Mouse (Mus musculus): ENCODE measurements at regions not wholly inside any gene's neighbourhood (a gene's known extent, or its start where the extent isn't known, plus 50 kb on each side); places are given as distances from the start of the nearest gene placed in this dataset.
A peak's percentile ranks its signal among the peaks of the same experiment; 100 is the strongest.

DNA sequence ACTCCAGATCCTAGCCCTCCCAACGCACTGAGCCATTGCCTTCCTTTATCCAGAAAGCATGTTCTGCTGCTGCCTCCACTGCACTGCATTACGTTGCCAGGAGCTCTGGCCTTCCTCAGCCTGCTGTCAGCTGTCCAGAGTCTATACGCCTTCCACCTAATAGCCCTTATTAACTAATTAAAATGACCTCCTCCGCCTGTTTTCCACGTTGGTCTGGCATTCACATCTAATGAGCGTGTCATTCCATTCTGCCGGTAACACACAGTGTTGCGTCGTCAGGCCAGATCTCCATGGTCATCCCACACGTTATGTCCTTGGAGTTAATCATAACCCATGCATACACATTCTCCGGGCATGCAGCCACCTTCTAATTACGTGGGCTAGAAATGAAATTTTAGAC is 56.7 kb upstream of the Med4 start:
- ATAC-seq (ENCODE audit: insufficient number of reproducible peaks, low FRiP score, low TSS enrichment, low read depth) (no peak), DNase-seq (ENCODE audit: low spot score) (no peak)
- 29% methylated on average over 12 of the region's 12 CpGs for WGBS
- no peak overlapping the region for H3K4me2 ChIP-seq (ENCODE audit: low read depth, severe bottlenecking)
- no peaks in the 10 kb centered on the region for H3K9me3 ChIP-seq (ENCODE audit: control insufficient read depth, low read length)
- H3K36me3 ChIP-seq (ENCODE audit: control insufficient read depth, insufficient read depth, low read length), result no peaks in the 10 kb centered on the region
- H3K4me1 ChIP-seq (ENCODE audit: control insufficient read depth, insufficient read depth, low read length), result 0 out of 2 replicates have a peak, but pooled peaks cover 6% of the 10 kb centered on the region
- no peak overlapping the region for H3K27ac ChIP-seq (replicated peaks; ENCODE audit: low read depth, low read length)
- no peak overlapping the region for H3K9ac ChIP-seq (ENCODE audit: low read length)
- H3K27me3 ChIP-seq (ENCODE audit: control insufficient read depth, insufficient read depth, low read length), result no peaks in the 10 kb centered on the region
- H3K4me3 ChIP-seq (ENCODE audit: low read depth, low read length), result no peak overlapping the region

DNA sequence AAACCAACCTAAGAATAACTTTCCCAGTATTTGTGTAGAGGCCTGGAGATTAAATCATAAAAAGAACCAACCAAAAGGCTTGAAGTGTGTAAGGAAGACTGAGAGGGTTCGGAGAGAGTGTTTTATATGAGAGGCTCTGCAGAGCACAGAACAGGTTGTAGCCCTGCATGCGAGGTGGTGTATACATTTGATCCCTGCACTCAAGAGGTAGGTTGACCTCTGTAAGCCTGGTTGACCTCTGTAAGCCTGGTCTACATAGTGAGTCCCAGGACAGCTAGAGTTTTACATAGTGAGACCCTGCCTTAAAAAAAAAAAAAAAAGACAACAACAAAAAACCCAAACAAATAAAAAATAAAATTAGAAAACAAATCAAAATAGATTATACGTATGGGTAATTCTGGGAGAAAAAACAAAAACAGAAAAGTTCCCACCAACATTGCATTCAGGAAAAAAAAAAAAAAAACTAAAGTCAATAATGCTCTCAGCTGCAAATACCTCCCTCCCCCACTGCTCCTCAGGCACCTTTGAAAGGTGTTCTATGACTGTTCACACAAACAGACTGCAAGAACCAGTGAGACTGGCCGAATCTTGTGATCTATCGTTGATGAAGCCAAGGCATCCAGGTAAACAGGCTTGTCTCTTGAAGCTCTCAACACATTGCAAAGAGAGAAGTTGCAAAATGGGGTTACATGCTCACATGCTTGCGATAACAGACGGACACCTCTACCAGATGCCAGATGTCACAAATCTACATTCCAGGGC is 57.3 kb upstream of the Med4 start:
- no peak overlapping the region for H3K4me3 ChIP-seq (ENCODE audit: low read depth, low read length)
- H3K4me2 ChIP-seq (ENCODE audit: low read depth, severe bottlenecking), result no peak overlapping the region
- H3K9ac ChIP-seq (ENCODE audit: low read length), result no peak overlapping the region
- WGBS, result 70% methylated on average over 7 of the region's 7 CpGs
- no peaks in the 10 kb centered on the region for H3K27me3 ChIP-seq (ENCODE audit: control insufficient read depth, insufficient read depth, low read length)
- H3K4me1 ChIP-seq (ENCODE audit: control insufficient read depth, insufficient read depth, low read length), result 0 out of 2 replicates have a peak, but pooled peaks cover 6% of the 10 kb centered on the region
- H3K27ac ChIP-seq (replicated peaks; ENCODE audit: low read depth, low read length), result no peak overlapping the region
- ATAC-seq (ENCODE audit: insufficient number of reproducible peaks, low FRiP score, low TSS enrichment, low read depth), result no peak
- no peaks in the 10 kb centered on the region for H3K36me3 ChIP-seq (ENCODE audit: control insufficient read depth, insufficient read depth, low read length)
- DNase-seq (ENCODE audit: low spot score), result no peak
- H3K9me3 ChIP-seq (ENCODE audit: control insufficient read depth, low read length), result no peaks in the 10 kb centered on the region

DNA sequence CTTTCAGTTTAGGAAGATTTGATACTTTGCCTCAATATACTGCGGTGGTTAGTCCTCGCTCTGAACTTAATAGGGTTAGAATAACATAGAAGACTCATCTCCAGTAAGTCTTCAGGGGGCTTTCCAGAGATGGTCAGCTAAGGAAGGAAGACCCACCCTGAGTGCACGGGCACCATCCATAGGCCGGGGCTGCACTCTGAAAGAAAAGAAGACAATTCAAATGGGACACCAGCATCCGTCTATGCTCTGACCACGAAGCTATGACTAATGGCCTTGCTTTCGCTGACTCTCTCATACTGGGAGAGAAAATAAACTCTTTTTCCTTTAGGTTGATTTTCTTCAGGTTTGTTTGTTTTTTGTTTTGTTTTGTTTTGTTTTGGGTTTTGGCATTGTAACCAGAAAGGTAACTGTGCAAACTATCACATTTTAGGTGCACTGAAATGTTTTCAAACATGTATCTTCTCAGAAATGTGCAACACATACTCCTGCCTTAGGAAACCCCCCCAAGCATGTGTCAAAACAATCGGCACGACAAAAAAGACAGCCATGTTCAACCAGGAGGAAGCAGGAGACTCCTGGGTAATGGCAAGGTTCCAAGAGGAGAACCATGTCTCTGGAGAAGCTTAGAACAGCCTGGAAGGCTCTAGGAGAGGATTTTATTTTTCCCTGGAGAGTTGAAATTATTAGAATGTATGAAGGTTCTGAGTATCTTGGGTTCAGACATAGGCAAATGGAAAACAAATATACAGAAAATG is 58.4 kb upstream of the Med4 start:
- DNase-seq (ENCODE audit: low spot score) (no peak), ATAC-seq (ENCODE audit: insufficient number of reproducible peaks, low FRiP score, low TSS enrichment, low read depth) (no peak)
- Histone ChIP-seq H3K27me3 (ENCODE audit: control insufficient read depth, insufficient read depth, low read length) (no peaks in the 10 kb centered on the region), H3K27ac (replicated peaks; ENCODE audit: low read depth, low read length) (no peak overlapping the region), H3K9ac (ENCODE audit: low read length) (no peak overlapping the region), H3K4me2 (ENCODE audit: low read depth, severe bottlenecking) (no peak overlapping the region), H3K4me3 (ENCODE audit: low read depth, low read length) (no peak overlapping the region), H3K9me3 (ENCODE audit: control insufficient read depth, low read length) (no peaks in the 10 kb centered on the region), H3K36me3 (ENCODE audit: control insufficient read depth, insufficient read depth, low read length) (no peaks in the 10 kb centered on the region), H3K4me1 (ENCODE audit: control insufficient read depth, insufficient read depth, low read length) (0 out of 2 replicates have a peak, but pooled peaks cover 6% of the 10 kb centered on the region)
- 90% methylated on average over 9 of the region's 9 CpGs for WGBS

DNA sequence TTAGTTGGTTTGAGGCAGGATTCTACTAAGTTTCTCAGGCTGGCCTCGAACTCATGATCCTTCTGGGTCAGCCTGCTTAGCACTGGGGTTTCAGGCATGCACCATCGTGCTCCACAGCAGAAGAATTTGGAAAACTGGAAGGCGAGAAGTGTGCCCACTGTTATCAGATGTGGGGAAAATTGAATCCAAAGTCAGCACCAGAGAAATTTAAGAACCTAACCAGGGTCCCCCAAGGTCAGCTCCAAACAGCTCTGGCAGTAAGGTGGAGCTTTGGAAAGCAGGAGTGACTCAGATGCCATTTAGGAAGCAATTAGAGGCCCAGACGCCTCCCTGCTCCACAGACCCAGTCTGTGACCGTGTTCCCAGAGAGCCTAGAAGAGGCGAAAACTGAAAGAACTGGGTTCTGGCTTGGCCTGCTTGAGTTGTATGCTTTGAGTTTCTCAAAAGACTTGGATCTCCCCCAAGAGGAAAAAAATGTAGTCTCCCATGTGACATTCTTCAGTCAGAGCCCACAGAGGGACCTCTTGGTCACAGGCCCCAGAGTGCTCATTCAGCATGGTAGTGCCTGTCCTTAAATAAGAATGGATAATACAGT is 59.8 kb upstream of the Med4 start:
- H3K27ac ChIP-seq (replicated peaks; ENCODE audit: low read depth, low read length), result no peak overlapping the region
- ATAC-seq (ENCODE audit: insufficient number of reproducible peaks, low FRiP score, low TSS enrichment, low read depth), result no peak
- H3K9me3 ChIP-seq (ENCODE audit: control insufficient read depth, low read length), result no peaks in the 10 kb centered on the region
- 73% methylated on average over 6 of the region's 6 CpGs for whole genome bisulfite sequencing
- H3K4me2 ChIP-seq (ENCODE audit: low read depth, severe bottlenecking), result no peak overlapping the region
- H3K27me3 ChIP-seq (ENCODE audit: control insufficient read depth, insufficient read depth, low read length), result no peaks in the 10 kb centered on the region
- 0 out of 2 replicates have a peak, but pooled peaks cover 6% of the 10 kb centered on the region for H3K4me1 ChIP-seq (ENCODE audit: control insufficient read depth, insufficient read depth, low read length)
- H3K9ac ChIP-seq (ENCODE audit: low read length), result no peak overlapping the region
- no peak for DNase-seq (ENCODE audit: low spot score)
- no peak overlapping the region for H3K4me3 ChIP-seq (ENCODE audit: low read depth, low read length)
- H3K36me3 ChIP-seq (ENCODE audit: control insufficient read depth, insufficient read depth, low read length), result no peaks in the 10 kb centered on the region

DNA sequence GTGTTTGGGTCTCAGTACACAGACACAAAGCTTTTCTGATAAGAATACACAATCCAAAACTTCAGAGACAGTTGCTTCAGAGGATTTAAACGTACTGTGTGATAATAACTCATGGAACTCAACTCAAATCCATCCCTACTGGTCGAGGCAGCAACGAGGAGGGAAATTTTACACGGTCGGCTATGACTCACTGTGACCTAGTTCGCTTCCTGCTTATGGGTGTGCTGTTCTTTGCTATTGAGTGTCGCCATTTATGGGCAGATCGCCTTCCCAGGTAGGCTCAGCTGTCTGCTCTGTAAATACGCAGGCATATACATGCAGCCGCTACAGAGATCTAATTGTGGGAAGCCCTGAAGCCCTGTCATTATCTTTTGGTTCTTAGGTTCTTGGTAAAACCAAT is 60.7 kb upstream of the Med4 start:
- H3K9ac ChIP-seq (ENCODE audit: low read length), result no peak overlapping the region
- 0 out of 2 replicates have a peak, but pooled peaks cover 6% of the 10 kb centered on the region for H3K4me1 ChIP-seq (ENCODE audit: control insufficient read depth, insufficient read depth, low read length)
- no peaks in the 10 kb centered on the region for H3K36me3 ChIP-seq (ENCODE audit: control insufficient read depth, insufficient read depth, low read length)
- no peak overlapping the region for H3K4me2 ChIP-seq (ENCODE audit: low read depth, severe bottlenecking)
- H3K9me3 ChIP-seq (ENCODE audit: control insufficient read depth, low read length), result no peaks in the 10 kb centered on the region
- H3K4me3 ChIP-seq (ENCODE audit: low read depth, low read length), result no peak overlapping the region
- WGBS, result 85% methylated on average over 10 of the region's 10 CpGs
- no peak overlapping the region for H3K27ac ChIP-seq (replicated peaks; ENCODE audit: low read depth, low read length)
- DNase-seq (ENCODE audit: low spot score) (no peak), ATAC-seq (ENCODE audit: insufficient number of reproducible peaks, low FRiP score, low TSS enrichment, low read depth) (no peak)
- H3K27me3 ChIP-seq (ENCODE audit: control insufficient read depth, insufficient read depth, low read length), result no peaks in the 10 kb centered on the region

DNA sequence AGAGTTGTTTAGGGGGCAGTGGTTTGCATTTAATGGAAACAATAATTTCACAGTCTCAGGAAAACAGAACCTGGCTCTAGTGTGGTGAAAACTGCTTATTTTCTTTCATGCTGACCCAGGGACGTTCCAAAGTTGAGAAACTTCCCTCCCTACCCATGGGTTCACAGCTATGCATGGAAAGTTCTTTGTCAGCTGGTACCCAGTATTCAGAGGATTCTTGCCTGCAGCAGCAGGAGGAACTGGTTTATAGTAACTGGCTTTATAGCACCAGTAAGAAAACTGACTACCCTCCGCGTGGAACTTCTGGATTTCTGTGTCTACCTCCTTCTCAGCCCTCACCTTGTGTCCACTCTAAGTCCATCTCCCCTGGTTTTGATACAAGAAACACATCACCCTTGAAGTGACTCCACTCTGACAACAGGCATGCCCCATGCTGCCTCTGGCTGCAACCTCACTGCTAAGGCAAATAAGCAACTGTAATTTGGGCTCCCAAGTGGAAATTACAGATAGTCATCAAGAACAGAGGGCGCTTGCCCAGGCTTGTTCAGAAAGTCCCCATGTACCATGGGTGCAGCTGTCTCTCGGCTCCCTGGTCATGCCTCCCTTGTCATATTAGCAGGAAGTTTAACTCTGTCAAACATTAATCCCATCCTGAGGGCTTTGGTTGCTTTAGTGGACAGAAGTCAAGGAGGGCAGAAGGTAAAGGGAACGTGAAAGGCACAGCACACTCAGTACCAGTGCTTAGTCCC is 60.6 kb upstream of the Itm2b start:
- 68% methylated on average over 6 of the region's 6 CpGs for WGBS
- Histone ChIP-seq H3K4me1 (ENCODE audit: control insufficient read depth, insufficient read depth, low read length) (no peaks in the 10 kb centered on the region), H3K4me2 (ENCODE audit: low read depth, severe bottlenecking) (no peak overlapping the region), H3K9ac (ENCODE audit: low read length) (no peak overlapping the region), H3K9me3 (ENCODE audit: control insufficient read depth, low read length) (no peaks in the 10 kb centered on the region), H3K36me3 (ENCODE audit: control insufficient read depth, insufficient read depth, low read length) (no peaks in the 10 kb centered on the region), H3K4me3 (ENCODE audit: low read depth, low read length) (no peak overlapping the region), H3K27ac (replicated peaks; ENCODE audit: low read depth, low read length) (0 out of 2 replicates have a peak overlapping the region, but pooled peaks have one; percentile 18), H3K27me3 (ENCODE audit: control insufficient read depth, insufficient read depth, low read length) (no peaks in the 10 kb centered on the region)
- no peak for ATAC-seq (ENCODE audit: insufficient number of reproducible peaks, low FRiP score, low TSS enrichment, low read depth)
- DNase-seq (ENCODE audit: low spot score), result no peak

DNA sequence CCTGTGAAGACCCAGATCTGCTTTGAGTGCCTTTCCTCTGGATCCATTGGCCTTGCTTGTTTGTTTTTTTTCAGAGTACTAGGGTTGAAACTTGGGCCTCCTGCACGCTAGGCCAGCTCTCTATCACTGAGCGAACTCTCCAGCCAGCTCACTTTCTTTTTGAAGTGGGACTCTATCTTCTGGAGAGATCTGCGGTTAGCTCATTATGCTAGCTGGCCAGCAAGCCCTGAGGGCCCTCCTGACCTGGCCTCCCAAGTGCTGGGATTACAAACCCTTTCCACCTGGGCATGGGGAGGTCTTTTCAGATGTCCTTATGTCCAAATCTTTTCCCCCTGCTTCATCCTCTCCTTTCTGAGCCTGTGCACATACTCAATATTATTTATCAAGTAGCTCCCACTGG is 59.6 kb upstream of the Itm2b start:
- ATAC-seq (ENCODE audit: insufficient number of reproducible peaks, low FRiP score, low TSS enrichment, low read depth), result no peak
- no peak overlapping the region for H3K27ac ChIP-seq (replicated peaks; ENCODE audit: low read depth, low read length)
- H3K9me3 ChIP-seq (ENCODE audit: control insufficient read depth, low read length), result no peaks in the 10 kb centered on the region
- WGBS, result 43% methylated on average over 3 of the region's 3 CpGs
- no peaks in the 10 kb centered on the region for H3K4me1 ChIP-seq (ENCODE audit: control insufficient read depth, insufficient read depth, low read length)
- no peak overlapping the region for H3K4me3 ChIP-seq (ENCODE audit: low read depth, low read length)
- no peaks in the 10 kb centered on the region for H3K36me3 ChIP-seq (ENCODE audit: control insufficient read depth, insufficient read depth, low read length)
- no peak overlapping the region for H3K9ac ChIP-seq (ENCODE audit: low read length)
- no peaks in the 10 kb centered on the region for H3K27me3 ChIP-seq (ENCODE audit: control insufficient read depth, insufficient read depth, low read length)
- no peak for DNase-seq (ENCODE audit: low spot score)
- H3K4me2 ChIP-seq (ENCODE audit: low read depth, severe bottlenecking), result no peak overlapping the region

Data from limb, embryonic 11.5 days (tissue).